Mouse (Mus musculus): ENCODE results near the gene Sh2d6. TPM values are rescaled to one million over a fixed set of nuclear protein-coding genes. Genes with fewer than 3 reads are reported as not detected.
"Not testable (repeated sequence)": the region's sequence is repeated elsewhere in the genome, so short reads cannot be mapped to it uniquely, and the experiment has no call there.

The Sh2d6 gene
- polyA plus RNA-seq, 1 experiment from 2014 or later, result not detected

GRCm38 (mm10) chr6:72544283-72544987 is 22.9 kb upstream of the Sh2d6 start, which contains the start of gene Capg:
Capg (plus strand) TSS chr6:72544391.
- H3K4me3 ChIP-seq (ENCODE audit: low read depth, low read length), result peak within 1 kb of the TSS; percentile 42
- no peak within 1 kb of the TSS for H3K27ac ChIP-seq (ENCODE audit: low read depth, low read length)
- H3K4me1 ChIP-seq (ENCODE audit: control insufficient read depth, insufficient read depth, low read length), result peaks cover 3% of the 10 kb centered on the region; the same call in 1 of the 2 replicates
- ATAC-seq (replicated peaks; ENCODE audit: insufficient number of reproducible peaks, low FRiP score, low TSS enrichment), result 0 out of 2 replicates have a peak, but pooled peaks have one; percentile 65
- H3K36me3 ChIP-seq (ENCODE audit: control insufficient read depth, insufficient read depth, low read length), result no peaks in the 10 kb centered on the region
- peak within 1 kb of the TSS; percentile 78 for H3K4me2 ChIP-seq
- 6% methylated on average over 23 of the region's 23 CpGs for WGBS (ENCODE audit: insufficient replicate concordance)
- H3K9ac ChIP-seq (ENCODE audit: low read depth, low read length), result peak within 1 kb of the TSS; percentile 73
- H3K9me3 ChIP-seq (replicated peaks; ENCODE audit: control insufficient read depth, low read length), result no peaks in the 10 kb centered on the region
- H3K27me3 ChIP-seq (ENCODE audit: control insufficient read depth, insufficient read depth, low read length), result no peaks in the 10 kb centered on the region

GRCm38 (mm10) chr6:72543265-72543850 is 21.9 kb upstream of the Sh2d6 start:
- Histone ChIP-seq H3K27me3 (ENCODE audit: control insufficient read depth, insufficient read depth, low read length) (no peaks in the 10 kb centered on the region), H3K4me3 (ENCODE audit: low read depth, low read length) (no peak overlapping the region), H3K9me3 (replicated peaks; ENCODE audit: control insufficient read depth, low read length) (no peaks in the 10 kb centered on the region), H3K27ac (ENCODE audit: low read depth, low read length) (no peak overlapping the region), H3K4me1 (ENCODE audit: control insufficient read depth, insufficient read depth, low read length) (peaks cover 3% of the 10 kb centered on the region; the same call in 1 of the 2 replicates), H3K4me2 (no peak overlapping the region), H3K9ac (ENCODE audit: low read depth, low read length) (no peak overlapping the region), H3K36me3 (ENCODE audit: control insufficient read depth, insufficient read depth, low read length) (no peaks in the 10 kb centered on the region)
- WGBS (ENCODE audit: insufficient replicate concordance), result 79% methylated on average over 12 of the region's 12 CpGs
- ATAC-seq (replicated peaks; ENCODE audit: insufficient number of reproducible peaks, low FRiP score, low TSS enrichment), result no peak

GRCm38 (mm10) chr6:72538562-72539031 is 17.1 kb upstream of the Sh2d6 start:
- Histone ChIP-seq H3K27ac (ENCODE audit: low read depth, low read length) (no peak overlapping the region), H3K4me2 (peak overlapping the region; percentile 77)
- 2% methylated on average over 16 of the region's 16 CpGs for WGBS (ENCODE audit: insufficient replicate concordance)

GRCm38 (mm10) chr6:72537998-72538500 is 16.5 kb upstream of the Sh2d6 start:
- Histone ChIP-seq H3K9me3 (replicated peaks; ENCODE audit: control insufficient read depth, low read length) (no peaks in the 10 kb centered on the region), H3K27me3 (ENCODE audit: control insufficient read depth, insufficient read depth, low read length) (no peaks in the 10 kb centered on the region), H3K27ac (ENCODE audit: low read depth, low read length) (no peak overlapping the region), H3K4me3 (ENCODE audit: low read depth, low read length) (peak overlapping the region; percentile 56), H3K4me1 (ENCODE audit: control insufficient read depth, insufficient read depth, low read length) (no peaks in the 10 kb centered on the region), H3K36me3 (ENCODE audit: control insufficient read depth, insufficient read depth, low read length) (no peaks in the 10 kb centered on the region), H3K9ac (ENCODE audit: low read depth, low read length) (peak overlapping the region; percentile 65), H3K4me2 (peak overlapping the region; percentile 77)
- ATAC-seq (replicated peaks; ENCODE audit: insufficient number of reproducible peaks, low FRiP score, low TSS enrichment), result no peak
- WGBS (ENCODE audit: insufficient replicate concordance), result 52% methylated on average over 10 of the region's 10 CpGs

More at GRCm38 (mm10) chr6:72538562-72539031, 17.1 kb upstream of the Sh2d6 start:
- Histone ChIP-seq H3K9ac (ENCODE audit: low read depth, low read length) (peak overlapping the region; percentile 65), H3K27me3 (ENCODE audit: control insufficient read depth, insufficient read depth, low read length) (no peaks in the 10 kb centered on the region), H3K4me1 (ENCODE audit: control insufficient read depth, insufficient read depth, low read length) (no peaks in the 10 kb centered on the region), H3K36me3 (ENCODE audit: control insufficient read depth, insufficient read depth, low read length) (no peaks in the 10 kb centered on the region), H3K4me3 (ENCODE audit: low read depth, low read length) (peak overlapping the region; percentile 56), H3K9me3 (replicated peaks; ENCODE audit: control insufficient read depth, low read length) (no peaks in the 10 kb centered on the region)
- ATAC-seq (replicated peaks; ENCODE audit: insufficient number of reproducible peaks, low FRiP score, low TSS enrichment), result peak; percentile 88

- H3K9ac ChIP-seq (ENCODE audit: low read depth, low read length), result peak overlapping the region; percentile 29; the same call in 1 of the 2 replicates
- H3K9me3 ChIP-seq (replicated peaks; ENCODE audit: control insufficient read depth, low read length), result no peaks in the 10 kb centered on the region
- no peaks in the 10 kb centered on the region for H3K36me3 ChIP-seq (ENCODE audit: control insufficient read depth, insufficient read depth, low read length)
- no peaks in the 10 kb centered on the region for H3K4me1 ChIP-seq (ENCODE audit: control insufficient read depth, insufficient read depth, low read length)
- H3K27ac ChIP-seq (ENCODE audit: low read depth, low read length), result no peak overlapping the region
- H3K4me2 ChIP-seq, result peak overlapping the region; percentile 55
- ATAC-seq (replicated peaks; ENCODE audit: insufficient number of reproducible peaks, low FRiP score, low TSS enrichment), result no peak
- H3K4me3 ChIP-seq (ENCODE audit: low read depth, low read length), result 0 out of 2 replicates have a peak overlapping the region, but pooled peaks have one; percentile 4
- H3K27me3 ChIP-seq (ENCODE audit: control insufficient read depth, insufficient read depth, low read length), result no peaks in the 10 kb centered on the region
- WGBS (ENCODE audit: insufficient replicate concordance), result 3% methylated on average over 9 of the region's 9 CpGs
Observed at GRCm38 (mm10) chr6:72535165-72535564, 13.7 kb upstream of the Sh2d6 start.

GRCm38 (mm10) chr6:72534035-72534809 is 12.7 kb upstream of the Sh2d6 start:
- H3K9ac ChIP-seq (ENCODE audit: low read depth, low read length), result no peak overlapping the region
- H3K4me2 ChIP-seq, result no peak overlapping the region
- H3K27ac ChIP-seq (ENCODE audit: low read depth, low read length), result no peak overlapping the region
- H3K9me3 ChIP-seq (replicated peaks; ENCODE audit: control insufficient read depth, low read length), result no peaks in the 10 kb centered on the region
- 35% methylated on average over 9 of the region's 9 CpGs for WGBS (ENCODE audit: insufficient replicate concordance)
- ATAC-seq (replicated peaks; ENCODE audit: insufficient number of reproducible peaks, low FRiP score, low TSS enrichment), result 0 out of 2 replicates have a peak, but pooled peaks have one; percentile 19
- H3K36me3 ChIP-seq (ENCODE audit: control insufficient read depth, insufficient read depth, low read length), result no peaks in the 10 kb centered on the region
- H3K4me3 ChIP-seq (ENCODE audit: low read depth, low read length), result no peak overlapping the region
- no peaks in the 10 kb centered on the region for H3K27me3 ChIP-seq (ENCODE audit: control insufficient read depth, insufficient read depth, low read length)
- no peaks in the 10 kb centered on the region for H3K4me1 ChIP-seq (ENCODE audit: control insufficient read depth, insufficient read depth, low read length)

- peak; percentile 39; the same call in 1 of the 2 replicates for ATAC-seq (replicated peaks; ENCODE audit: insufficient number of reproducible peaks, low FRiP score, low TSS enrichment)
- H3K9me3 ChIP-seq (replicated peaks; ENCODE audit: control insufficient read depth, low read length); H3K4me3 ChIP-seq (ENCODE audit: low read depth, low read length); H3K27ac ChIP-seq (ENCODE audit: low read depth, low read length); H3K4me1 ChIP-seq (ENCODE audit: control insufficient read depth, insufficient read depth, low read length); H3K9ac ChIP-seq (ENCODE audit: low read depth, low read length); H3K4me2 ChIP-seq; H3K27me3 ChIP-seq (ENCODE audit: control insufficient read depth, insufficient read depth, low read length); H3K36me3 ChIP-seq (ENCODE audit: control insufficient read depth, insufficient read depth, low read length): not testable (repeated sequence)
- 25% methylated on average over 1 of the region's 1 CpGs for WGBS (ENCODE audit: insufficient replicate concordance)
Observed at GRCm38 (mm10) chr6:72533555-72533954, 12.0 kb upstream of the Sh2d6 start.

- Histone ChIP-seq H3K9ac (ENCODE audit: low read depth, low read length) (no peak overlapping the region), H3K27me3 (ENCODE audit: control insufficient read depth, insufficient read depth, low read length) (no peaks in the 10 kb centered on the region), H3K4me1 (ENCODE audit: control insufficient read depth, insufficient read depth, low read length) (no peaks in the 10 kb centered on the region), H3K4me3 (ENCODE audit: low read depth, low read length) (no peak overlapping the region), H3K9me3 (replicated peaks; ENCODE audit: control insufficient read depth, low read length) (no peaks in the 10 kb centered on the region), H3K27ac (ENCODE audit: low read depth, low read length) (no peak overlapping the region), H3K4me2 (no peak overlapping the region), H3K36me3 (ENCODE audit: control insufficient read depth, insufficient read depth, low read length) (no peaks in the 10 kb centered on the region)
- ATAC-seq (replicated peaks; ENCODE audit: insufficient number of reproducible peaks, low FRiP score, low TSS enrichment), result no peak
- 73% methylated on average over 4 of the region's 4 CpGs for WGBS (ENCODE audit: insufficient replicate concordance)
Observed at GRCm38 (mm10) chr6:72532580-72532979, 11.1 kb upstream of the Sh2d6 start.
